Mouse (Mus musculus) adrenal gland, adult 8-10 months (tissue): Measurements from ENCODE around the gene Galnt10. TPM values are rescaled to one million over a fixed set of nuclear protein-coding genes. Genes with fewer than 3 reads are reported as not detected.

ENCODE experiments used
- DNase-seq: peaks from one replicate; pipeline ENCODE4 v3.0.0; 2022
- total RNA-seq, 4 experiments: library from RNA; stranded (reverse); gene quantifications; 2 replicates each; pipeline ENCODE4 v1.2.4; 2022

The Galnt10 gene
- total RNA-seq, 4 experiments from 2014 or later = 55.7 to 76.3 (median 61.3) TPM

- no peak for DNase-seq
Observed at GRCm38 (mm10) chr11:57732410-57733281, 87.4 kb downstream of the Galnt10 start.

DNA sequence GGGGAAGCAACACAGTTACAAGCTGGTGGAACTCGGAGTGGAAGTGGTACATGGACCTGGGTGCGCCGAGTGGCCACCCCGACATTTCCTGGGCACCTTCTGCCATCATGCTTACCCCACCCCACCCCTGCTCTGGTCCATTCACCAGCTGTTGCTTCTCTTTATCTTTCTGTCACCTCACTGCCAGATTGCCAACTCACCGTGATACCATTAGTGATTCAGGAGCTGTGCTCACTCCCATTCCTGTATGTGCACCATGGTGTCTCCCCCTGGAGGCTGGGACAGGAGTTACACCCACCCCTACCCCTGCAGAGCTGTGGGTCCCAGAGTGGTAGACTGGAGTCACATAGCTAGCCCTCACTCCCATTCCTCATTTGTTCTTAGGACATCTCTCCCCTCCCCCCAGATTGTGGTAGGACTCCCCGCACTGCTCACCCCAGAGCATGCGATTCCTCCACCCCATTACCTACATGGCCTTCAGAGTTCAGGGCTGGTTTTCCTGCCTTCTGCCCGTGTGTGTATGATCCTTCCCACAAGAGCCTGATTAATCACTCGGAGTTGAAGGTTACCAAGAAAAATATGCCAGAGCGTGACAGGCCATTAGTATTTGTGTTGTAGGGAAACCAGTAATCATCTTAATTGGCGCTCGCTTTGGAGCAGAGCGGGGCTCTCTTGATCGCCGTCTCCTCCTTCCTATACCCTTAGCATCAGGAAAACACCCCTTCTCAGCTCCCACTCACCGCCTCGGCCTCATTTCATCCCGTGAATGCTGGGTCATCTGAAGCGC is 102.2 kb downstream of the Galnt10 start:
- DNase-seq = peak; percentile 9

GRCm38 (mm10) chr11:57753538-57754203 is 108.4 kb downstream of the Galnt10 start:
- no peak for DNase-seq

DNA sequence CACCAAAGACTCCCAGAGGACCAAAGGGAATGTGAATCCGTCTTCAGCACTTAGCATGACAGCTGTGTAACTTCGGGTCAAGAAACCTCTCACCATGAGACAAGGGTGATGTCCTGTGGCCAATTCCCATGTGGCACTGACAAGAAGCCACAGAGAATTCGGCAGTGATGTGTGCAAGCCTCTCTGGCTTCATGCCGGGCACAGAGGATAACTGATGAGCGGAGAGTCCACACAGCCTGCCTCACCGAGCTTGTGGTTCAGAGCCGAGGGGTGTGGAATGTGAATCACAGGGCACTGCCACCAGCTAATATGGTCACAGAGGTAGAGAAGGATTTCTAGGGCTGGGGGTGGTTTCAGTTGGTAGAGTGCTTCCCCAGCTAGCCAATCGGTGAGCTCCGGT is 113.4 kb downstream of the Galnt10 start:
- DNase-seq = no peak

GRCm38 (mm10) chr11:57760509-57761058 is 115.3 kb downstream of the Galnt10 start:
- no peak for DNase-seq

DNA sequence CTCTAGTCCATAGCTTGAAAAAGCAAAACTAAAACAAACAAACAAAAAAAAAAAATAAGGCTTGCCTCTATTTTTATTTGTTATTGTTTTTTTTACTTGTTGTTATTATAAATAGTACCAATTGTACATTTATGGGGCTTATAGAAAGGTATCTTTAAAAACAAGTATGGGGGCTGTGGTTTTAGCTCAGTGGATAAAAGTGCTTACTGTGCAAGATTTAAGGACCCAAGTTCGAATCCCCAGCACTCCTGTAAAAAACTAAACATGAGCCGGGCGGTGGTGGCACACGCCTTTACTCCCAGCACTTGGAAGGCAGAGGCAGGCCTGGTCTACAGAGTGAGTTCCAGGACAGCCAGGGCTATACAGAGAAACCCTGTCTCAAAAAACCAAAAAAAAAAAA is 116.1 kb downstream of the Galnt10 start:
- no peak for DNase-seq

GRCm38 (mm10) chr11:57764124-57764523 is 118.9 kb downstream of the Galnt10 start:
- DNase-seq = no peak

DNA sequence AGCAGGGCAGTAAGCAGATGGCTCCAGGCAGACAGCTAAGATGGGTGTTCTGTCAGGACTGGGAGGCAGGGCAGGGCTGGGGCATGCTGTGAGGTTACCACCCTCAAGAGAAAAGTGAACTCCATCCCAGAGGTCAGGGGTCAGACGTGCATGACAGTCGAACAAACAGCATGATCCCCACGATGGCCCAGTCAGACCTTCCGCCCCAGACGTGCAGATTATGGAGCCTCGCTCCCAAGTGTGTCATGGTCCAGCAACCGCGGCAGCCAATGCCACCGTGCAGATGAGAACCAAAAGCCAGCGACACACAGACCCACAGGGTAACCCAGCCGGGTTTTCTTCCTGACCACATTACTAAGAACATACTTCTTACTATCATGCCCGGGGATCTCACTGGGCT is 121.4 kb downstream of the Galnt10 start:
- no peak for DNase-seq

DNA sequence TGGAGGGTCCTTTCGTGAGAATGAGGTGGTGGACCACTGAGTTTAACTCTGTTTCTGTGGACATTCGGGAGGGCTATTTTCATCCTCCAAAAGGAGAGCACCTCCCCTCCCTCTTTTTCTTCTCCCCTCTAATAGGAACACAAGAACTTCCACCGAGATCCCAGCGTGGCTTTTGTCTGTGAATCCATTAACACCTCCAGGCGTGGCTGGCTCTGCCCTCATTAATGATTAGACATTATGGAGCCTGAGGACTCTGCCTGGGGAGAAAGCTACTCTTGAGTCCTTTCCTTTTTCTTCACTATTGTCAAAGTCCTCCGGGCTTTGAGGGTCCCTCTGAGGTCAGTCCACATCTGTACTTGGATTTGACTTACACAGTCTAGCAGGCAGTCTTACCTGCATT is 121.9 kb downstream of the Galnt10 start:
- DNase-seq = no peak

DNA sequence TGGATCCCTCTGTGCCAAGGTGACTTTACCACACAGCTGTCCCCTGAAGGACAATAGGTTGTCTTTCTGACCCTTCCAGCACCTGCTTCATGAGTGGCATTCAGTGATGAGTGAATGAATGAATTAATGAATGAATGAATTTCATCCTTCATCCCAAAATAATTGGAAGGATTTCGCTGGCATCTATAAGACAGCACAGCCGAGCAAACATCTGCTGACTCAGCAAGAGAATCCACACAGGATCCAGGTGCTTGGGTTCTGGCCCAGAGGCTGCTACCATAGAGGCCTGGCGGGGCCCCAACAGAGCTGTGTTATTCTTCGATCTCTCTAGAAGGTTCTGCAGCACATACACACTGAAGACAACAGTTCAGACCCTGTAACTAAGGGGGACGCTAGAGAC is 125.5 kb downstream of the Galnt10 start:
- DNase-seq = no peak

DNA sequence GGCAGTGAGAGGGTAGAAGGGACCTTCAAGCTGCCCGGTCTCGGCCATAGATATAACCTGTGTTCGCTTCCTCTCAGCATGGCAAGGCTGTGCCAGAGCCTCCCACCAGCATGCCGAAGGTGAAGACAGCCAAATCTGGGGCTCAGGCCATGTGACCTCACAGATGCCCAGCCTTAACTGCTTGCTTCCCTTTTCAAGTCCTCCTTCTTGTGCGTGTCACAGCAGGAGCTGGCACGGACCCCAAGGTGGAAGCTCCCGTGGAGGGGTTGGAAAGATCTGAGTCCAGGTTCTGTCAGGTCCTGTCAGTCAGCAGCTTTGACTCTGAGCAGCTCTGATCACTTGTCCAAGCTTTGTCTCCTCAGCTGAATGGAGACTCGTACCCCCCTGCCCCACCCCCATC is 126.4 kb downstream of the Galnt10 start:
- DNase-seq = no peak

GRCm38 (mm10) chr11:57773479-57773878 is 128.2 kb downstream of the Galnt10 start:
- DNase-seq = no peak

DNA sequence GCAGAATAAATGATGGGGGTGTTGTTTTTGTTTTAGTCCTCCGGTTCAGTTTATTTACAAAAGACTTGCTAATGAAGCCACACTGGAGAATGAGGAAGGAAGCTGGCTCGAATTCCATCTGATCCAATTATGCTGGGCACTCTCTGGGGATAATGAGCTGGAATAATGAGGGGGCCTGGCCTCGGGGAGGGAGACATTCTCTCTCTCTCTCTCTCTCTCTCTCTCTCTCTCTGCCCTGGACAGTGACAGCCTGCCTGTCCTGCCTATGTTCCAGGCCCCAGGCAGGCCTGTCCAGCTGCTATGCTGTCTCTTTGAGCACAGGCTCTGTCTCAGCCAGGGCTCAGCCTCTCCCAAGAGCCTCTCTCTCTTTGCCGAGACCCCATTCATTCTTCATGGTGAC is 128.7 kb downstream of the Galnt10 start:
- no peak for DNase-seq

DNA sequence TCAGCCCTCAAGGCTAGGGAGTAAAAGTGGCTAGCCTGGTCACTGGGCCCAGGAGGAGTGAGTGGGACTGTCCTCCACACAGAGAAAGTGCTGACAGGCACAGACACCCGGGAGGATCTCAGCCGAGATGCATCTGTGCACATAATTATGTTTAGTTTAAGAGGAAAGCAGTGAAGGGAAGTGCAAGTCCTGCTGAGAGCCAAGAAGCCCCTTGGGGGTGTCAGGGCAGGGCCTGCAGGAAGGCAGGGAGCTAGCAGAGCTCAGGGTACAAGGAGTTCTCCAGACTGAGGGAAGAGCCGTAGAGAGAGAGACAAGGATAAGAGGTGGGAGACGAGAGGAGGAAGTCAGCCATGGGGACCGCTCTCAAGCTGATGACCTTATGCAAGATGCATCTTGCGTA is 130.6 kb downstream of the Galnt10 start:
- no peak for DNase-seq

DNA sequence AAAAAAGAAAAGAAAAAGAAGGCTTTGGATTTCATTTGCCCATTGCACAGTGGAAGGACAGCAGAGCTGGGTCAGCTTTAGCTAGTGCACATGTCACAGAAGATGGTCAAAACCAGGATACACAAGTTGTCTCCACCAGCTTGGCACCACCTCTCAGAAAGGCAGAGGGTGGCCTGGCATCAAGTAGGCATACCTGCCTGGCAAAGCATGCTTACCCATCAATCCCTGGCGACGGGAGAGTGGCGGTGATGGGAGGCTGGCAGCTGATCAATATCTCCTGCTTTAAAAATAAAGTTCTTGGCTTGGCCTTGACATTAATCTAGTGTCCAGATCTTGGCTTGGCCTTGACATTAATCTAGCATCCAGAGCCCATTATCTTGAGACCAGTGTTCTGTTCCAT is 131.3 kb downstream of the Galnt10 start:
- DNase-seq = no peak

- no peak for DNase-seq
Observed at GRCm38 (mm10) chr11:57778349-57778748, 133.1 kb downstream of the Galnt10 start.

DNA sequence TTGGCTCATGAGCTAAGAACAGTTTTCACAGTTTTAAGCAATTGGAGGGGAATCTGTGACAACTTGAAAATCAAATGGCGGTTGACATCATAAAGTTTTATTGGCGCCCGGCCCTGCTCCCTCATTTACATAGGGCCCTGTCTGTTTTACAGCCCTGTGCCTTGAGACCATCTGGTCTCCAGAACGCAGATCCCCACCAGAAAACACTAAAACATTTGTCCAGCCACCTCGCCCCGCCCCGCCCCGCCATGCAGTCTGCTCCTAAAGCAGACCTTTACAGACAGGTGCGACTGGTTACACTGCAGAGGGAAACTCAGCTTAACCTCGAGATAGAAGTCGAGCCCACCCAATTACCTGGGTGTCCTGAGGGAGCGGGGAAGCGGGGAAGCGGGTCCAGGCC is 134.6 kb downstream of the Galnt10 start:
- DNase-seq = no peak

GRCm38 (mm10) chr11:57786616-57787418 is 141.6 kb downstream of the Galnt10 start:
- DNase-seq = no peak

- DNase-seq = peak; percentile 43
Observed at GRCm38 (mm10) chr11:57787913-57788312, 142.7 kb downstream of the Galnt10 start.

DNA sequence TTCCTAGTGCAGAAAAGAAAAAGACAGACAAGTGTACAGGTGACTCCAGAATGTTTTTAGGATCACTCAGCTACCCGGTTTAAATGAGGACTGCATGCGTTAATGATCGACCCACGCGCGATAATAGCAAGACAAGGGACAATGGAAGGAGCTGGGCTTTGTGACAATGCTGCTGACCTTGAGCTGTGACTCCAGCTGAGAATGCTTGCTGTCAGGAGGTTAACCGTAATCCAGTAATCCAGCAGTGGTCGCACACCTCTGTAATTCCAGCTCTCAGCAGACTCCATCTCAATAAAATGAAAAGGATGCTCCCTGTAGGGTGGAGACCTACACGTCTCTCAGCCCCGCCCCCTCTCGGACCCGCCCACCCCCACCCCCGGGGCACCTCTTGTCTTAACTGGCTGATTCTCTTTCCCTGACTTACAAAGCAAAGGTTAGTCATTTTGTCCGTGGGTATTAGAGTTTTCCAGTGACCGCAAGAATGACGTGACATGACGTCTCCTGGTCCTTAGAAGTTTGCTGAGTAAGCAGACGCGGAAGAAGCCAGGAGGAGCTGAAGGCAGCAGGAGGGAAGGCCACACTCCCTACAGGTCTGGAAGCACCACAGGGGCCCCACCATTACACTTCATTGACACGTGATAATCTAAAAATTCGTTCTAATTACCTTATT is 145.8 kb downstream of the Galnt10 start:
- no peak for DNase-seq

- DNase-seq = no peak
Observed at GRCm38 (mm10) chr11:57795086-57795485, 149.8 kb downstream of the Galnt10 start.
